Mouse (Mus musculus) layer of hippocampus, postnatal 14 days (tissue): ENCODE data around the gene Dusp5. TPM values are rescaled to one million over a fixed set of nuclear protein-coding genes. Genes with fewer than 3 reads are reported as not detected.

Experiments used
- DNase-seq, 2 experiments: peaks; one replicate each; pipeline ENCODE4 v3.0.0; 2021 to 2022; ENCODE audit warnings: low spot score in 2 of 2, mixed read lengths in 1 of 2
- total RNA-seq, 2 experiments: library from RNA; stranded (reverse); gene quantifications; 2 replicates each; pipeline ENCODE4 v1.2.3; 2021

Dusp5 gene
- total RNA-seq, 2 experiments from 2014 or later: 16.9 to 19.8 TPM

DNA sequence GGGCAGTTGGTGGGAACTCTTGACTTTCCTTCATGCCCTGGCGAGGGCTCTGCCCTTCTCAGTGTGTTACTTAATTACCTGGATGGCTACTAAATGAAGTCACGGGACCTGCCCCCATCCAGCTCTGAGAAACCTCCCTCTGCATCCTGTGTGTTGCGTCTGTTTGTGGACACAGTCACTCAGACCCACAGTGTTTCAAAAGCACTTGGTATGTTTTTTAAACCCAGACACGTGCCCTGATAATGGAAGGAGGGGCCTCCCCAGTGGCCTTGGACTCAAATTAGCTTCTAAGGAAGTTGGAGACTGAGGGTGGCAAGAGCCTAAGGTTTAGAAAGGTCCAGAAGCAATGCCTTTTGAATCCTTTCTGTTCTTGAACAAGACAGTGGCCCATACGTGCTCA lies 9.9 kb downstream of the Dusp5 start:
- DNase-seq: no peak

DNA sequence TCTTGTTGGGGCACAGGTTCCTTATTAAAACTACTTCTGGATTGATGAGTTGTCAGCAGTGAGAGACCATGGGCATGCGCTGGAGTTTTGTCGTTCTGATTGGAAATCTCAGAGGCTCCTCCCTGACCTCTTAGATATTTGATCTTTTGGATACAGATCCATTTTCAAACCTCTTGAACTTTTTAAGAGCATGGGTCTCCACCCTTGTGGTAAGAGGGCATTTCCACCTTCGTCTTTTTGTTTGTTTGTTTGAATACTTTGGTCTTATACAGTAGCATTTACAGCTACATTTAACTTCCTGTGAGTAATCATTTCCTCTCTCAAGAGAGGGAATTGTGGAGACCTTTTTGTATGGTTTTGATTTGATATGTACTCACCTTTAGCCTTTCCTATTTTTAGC lies 10.4 kb downstream of the Dusp5 start:
- no peak for DNase-seq

DNA sequence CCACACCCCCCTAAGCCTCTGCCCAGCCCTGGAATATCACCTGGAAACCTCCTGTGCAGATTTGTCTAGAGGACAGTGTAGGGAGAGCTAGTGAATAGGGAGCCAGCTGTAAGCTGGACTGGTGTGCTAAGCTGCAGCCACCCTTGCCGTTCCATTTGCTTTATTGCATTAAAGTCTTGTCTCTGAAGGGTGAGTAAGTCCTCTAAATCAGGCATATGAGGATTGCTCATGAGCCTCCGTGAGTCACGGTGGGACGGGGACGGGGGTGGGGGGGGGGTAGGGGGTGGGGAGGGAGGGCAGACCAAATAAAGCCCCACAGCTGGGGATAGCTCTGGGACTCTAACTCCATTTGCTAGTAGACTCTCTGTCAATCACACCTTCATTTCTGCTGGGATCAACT lies 14.7 kb downstream of the Dusp5 start:
- no peak for DNase-seq

DNA sequence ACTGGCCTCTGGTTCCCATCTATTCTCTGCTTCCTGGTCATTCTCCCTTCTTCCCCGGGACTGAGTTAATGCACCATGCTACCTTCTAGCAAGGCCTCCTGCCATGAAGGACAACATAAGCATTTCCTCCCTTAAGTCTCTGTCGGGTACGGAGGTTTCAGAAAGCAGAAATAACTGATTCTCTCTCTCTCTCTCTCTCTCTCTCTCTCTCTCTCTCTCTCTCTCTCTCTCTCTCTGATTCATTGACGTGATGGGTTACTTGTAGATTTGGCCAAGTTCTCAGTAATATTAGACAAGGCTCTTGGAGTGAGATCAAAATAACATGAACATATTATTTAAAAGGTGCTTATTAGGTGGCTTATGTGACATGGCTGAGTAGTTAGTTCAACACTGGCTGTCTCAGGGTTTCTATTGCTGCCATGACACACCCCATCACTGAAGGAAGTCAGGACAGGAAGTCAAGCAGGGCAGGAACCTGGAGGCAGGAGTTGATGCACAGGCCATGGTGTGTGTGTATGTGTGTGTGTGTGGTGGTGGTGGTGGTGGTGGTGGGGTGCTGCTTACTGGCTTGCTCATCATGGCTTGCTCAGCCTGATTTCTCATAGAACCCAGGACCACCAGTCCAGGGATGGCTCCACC lies 16.1 kb downstream of the Dusp5 start:
- no peak for DNase-seq

DNA sequence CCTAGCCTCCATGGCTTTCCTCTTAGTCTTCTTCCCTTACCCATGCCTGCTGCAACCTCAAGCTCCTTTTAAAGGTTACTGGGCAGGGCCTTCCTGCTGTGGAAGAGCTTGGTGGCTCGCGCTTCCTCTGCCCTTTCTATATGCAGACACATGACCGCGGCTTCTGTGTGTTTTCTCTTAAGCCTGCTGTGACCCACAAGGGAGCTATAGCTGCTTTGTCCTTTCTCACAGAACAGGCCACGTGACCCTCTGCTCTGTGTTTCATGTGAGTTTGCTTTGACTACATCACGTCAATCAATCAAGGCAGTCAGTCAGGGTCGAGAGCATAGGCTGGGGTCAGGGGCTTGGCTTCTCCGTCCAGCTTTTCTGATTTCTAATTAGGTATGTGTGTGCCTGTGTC lies 18.7 kb downstream of the Dusp5 start:
- no peak for DNase-seq

DNA sequence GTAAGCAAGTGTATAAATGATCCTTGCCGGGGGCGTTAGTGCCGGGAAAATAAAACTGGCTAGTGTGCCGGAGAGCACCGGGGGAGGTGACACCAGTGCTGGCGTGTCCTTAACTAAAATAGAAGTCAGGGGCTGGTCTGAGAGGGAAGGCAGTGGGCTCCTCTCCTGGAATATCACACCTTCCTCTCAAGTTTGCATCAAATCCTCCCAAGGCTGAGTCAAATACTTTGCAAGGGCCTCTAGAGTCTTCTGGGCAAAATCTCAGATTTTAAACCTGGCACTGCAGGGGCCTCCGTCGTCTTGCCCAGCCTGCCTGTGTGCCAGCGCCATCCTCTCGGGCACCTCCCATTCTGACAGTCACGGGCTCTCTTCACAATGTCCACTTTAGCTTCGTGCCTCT lies 22.1 kb downstream of the Dusp5 start:
- DNase-seq: no peak

DNA sequence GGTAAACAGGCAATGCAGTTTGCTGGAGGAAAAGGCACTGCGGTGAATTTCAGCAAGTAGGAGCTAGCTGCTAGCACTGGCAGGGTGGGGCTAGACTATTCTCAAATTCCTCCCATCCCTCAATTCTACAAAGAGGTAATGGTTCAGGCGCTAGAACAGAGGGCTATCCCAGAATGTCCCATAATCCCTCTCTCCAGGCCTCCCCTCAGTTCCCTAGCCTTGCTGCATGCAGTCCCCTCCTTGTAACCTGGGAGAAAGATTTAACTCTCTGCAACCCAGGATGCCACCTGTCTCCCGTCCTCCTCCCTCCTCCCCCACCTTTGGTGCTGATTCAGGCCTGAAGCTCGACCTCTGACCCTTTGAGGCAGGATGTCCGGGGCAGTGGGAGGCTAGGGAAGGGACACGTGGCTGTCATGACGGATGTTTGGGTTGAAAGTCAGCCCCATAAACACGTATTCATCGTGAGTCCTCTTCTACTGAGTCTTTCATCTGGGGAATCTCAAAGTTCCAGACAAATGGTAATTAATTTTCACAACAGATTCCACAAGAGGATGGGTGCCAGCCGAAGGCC lies 23.4 kb downstream of the Dusp5 start:
- DNase-seq: no peak

DNA sequence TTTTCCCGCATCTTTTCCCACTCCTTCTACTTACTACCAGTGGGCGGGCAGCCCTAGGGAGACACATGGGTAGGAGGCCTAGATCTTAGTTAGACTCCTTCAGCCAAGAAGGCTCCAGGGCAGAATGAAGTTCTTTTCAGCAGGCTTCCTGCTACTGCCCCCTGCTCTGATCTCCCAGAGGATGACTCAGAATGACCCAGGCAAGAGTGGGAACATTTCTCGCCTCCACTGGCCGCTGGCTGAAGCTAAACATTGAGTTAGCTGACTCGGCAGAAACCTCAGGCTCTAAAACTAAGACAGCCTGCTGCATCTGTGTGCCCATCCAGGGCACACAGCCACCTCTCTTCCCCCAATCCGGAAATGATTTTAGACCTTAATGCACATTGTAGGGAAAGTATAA lies 23.9 kb downstream of the Dusp5 start:
- no peak for DNase-seq

DNA sequence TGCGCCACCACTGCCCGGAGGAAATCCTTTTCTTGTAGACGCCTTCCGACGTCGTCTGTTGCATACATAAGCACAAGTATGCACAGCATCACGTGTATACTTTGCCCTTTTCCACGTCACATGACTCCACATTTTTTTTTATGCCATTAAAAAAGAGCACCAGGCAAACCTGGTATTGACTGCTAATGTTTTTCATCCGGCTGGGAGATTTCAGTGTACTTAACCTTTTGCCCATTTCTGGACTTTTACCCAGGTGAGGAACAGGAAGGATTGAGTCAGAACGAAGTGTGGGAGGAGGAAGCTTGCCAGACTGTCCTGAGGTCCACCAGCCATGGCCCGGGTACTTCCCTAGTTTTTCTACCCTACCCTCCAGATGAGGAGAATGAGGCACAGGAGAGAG lies 25.5 kb downstream of the Dusp5 start:
- DNase-seq: no peak

DNA sequence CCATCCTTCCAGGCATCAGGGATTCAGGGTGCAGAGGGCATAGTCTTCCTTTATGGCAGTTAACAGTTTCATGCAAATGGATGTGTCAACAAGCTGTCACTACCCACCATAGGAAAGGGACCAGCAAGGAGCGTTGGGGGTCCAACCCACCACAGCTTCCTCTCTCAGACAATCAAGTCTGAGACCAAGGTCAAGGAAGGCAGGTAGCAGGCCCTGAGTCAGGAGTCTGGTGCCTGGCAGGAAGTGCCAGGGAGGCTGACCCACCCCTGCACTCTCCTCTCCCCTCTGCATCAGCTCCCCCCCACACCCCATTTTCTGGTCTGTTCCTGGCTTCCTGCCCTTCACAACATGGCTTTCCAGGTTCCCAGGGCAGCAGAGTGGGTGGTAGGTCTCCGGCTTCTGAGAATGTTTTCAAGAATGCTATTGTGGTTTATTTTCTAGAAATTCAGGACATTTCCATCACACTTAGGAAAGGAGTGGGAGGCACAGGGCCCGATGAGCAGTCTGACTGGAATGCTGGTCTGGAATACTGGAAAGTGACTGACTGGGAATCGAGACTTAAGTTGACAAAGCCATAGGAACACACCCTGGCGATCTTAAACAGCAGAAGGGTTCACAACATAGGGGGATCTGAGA lies 26.2 kb downstream of the Dusp5 start:
- DNase-seq: no peak

DNA sequence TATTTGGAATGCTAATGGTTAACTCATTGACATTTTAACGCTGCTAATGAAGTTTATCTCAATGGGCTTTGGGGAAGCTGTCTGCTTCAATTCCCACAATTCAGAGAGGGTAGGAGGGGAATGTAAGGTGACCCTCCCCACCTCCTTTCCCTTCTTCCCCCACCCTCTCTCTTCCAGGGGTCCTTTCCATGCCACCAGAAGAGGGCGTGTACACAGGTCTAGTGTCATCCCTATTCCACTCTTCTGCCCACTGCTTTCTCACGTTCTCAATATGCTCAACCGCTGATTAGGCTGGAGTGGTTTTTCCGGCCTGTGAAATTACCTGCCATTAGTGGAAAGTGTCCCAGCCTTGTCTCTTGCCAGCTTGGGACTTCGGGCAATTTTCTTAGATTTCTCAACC lies 27.9 kb downstream of the Dusp5 start:
- no peak for DNase-seq

DNA sequence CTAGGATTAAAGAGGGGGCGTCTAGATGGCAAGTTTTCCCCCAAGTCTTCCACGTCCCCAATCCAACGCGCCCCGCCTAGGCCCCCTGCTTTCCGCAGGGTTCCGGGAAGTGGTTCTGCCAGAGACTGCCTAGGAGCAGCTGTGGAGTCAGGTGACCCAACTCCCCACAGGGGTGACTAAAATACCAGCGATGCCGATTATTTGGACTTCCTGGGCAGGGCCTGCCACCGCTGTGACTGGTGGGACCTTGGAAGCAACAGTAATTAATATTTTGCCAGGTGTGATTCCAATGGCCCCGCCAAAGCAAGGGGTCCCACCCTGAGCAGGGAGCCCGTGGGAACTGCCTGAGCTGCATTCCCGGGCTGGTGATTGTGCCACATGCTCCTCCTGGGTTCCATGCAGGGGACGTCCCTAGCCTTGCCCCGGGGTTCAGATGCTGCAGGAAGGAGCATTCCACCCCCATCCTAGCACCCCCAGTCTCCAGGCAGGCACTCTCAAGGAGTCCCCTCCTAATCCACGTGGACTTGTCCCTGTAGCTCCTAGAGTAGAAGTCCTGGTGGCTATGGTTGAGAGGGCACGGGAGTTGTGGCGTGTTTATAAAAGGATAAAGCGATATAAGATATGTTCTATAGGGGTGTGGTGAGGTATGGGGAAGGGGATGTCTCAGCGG lies 28.5 kb downstream of the Dusp5 start:
- DNase-seq: no peak

DNA sequence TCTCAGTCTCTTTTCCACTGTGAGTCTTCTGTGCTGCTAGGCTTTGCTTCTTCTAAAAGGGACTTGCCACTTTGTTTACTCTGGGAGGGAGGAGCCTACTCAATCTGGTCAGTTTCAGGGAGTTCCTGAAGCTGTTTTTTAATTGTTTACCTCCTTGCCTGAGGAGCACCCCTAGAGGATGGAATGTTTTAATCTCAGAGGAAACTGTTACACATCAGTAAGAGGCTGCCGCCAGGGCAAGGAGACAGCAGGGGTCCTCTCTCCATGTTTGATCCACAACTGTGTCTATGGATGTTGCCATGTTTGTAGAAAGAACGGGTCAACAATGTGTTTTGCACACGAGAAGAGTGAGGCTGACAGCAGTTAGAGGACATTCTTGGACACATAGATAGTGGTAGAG lies 31.5 kb downstream of the Dusp5 start:
- no peak for DNase-seq

DNA sequence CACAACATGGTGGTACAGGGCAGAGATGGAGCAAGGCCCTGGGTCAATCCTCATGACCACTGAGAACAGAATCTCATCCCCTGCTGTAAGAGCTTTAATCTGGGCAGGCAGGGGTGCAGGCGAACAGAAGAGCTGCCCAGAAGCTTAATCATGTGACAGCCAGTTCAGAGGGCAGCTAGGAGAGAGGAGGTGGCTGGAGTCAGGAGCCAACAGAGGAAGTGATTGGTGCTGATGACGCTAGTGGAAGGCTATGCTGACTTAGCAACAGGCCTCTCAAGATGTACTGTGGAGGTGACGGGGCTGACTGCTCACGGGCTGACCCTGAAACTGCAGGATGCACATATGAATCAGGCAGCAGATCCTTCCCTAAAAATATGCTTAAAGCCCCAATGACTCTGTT lies 35.3 kb downstream of the Dusp5 start:
- no peak for DNase-seq

DNA sequence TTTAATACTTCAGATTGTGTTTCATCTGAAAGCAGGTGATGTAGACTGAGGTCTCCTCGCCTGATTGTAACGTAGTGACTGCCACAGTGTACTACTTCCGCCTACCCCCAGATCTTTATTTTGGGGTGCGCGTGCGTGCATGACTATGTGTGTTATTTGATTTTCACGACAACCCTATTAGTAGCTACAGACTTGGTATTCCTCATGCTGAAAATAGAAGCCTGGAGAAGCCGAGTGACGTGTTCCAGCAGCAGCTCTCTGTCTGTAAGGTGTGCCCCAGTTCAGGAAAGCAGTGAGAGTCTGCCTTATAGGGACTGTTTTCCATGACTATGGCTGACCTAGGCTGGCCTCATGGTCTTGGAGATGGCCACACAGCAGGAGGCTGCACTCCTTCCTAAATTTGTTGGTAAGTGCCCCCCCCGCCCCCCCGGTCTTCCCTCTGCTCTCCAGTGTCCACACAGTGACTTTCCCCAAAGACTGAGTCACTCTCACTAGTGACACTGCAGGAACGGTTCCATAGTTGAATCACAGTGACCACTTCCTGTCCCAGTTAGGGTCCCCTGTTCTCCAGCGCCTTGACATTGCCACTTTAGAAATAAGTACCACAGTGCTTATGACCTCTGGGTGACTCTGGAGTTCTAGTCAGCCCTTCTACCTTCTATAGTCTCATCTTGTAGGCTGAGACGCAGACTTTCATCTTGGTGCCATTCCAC lies 36.8 kb downstream of the Dusp5 start:
- DNase-seq: no peak

DNA sequence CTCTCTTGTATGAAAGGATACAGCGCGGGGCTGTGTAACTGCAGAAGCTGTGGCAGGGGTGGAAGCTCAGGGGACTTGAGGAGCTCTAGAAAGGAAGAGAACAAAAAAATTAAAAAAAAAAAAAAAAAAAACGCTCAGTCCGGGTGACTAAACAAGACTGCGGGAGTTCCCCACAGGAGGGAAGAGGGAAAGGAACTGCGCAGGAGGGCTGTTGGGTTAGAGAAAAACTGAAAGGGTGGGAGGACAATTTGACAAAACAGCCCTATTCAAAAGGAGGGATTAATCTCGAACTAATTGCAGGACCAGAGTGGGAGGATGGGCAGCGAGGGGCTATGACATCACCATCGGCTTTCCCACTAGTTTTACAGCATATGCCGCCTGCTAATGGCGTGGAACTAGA lies 39.0 kb downstream of the Dusp5 start:
- DNase-seq: no peak

DNA sequence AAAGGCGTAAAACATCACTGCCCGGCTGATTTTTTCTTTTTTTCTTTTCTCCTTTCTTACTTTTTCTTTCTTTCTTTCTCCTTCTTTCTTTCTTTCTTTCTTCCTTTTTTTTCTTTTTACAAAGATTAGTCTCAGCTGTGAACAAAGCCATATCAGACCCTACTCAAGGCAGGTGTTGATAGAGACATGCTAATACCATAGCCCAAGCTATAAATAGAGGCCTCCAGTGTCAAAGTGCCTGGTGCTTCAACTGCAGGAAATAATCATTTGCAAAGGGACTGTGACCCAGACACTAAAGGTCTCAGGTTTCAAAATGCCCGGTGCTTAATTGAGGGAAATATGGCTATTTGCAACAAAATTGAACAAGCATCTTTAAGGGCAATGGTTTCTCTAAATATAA lies 39.6 kb downstream of the Dusp5 start:
- no peak for DNase-seq

DNA sequence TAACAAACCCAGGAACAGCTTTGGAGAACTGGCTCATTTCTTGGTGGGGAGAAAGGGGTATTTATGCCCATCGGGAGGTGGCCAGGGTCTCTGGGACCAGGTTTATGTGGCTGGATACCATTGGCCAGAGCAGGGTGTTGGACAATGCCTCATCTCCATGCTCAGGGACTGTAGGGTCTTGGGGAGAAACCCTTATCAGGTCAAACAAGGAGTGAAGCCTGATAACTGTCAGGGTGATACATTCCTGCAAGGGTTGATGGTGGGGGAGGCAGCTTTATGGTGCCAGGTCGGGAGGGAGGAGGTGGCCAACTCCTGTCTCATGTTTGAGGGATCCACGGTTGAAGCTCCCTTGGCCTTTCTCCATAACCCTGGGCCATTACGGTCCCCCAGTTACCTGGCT lies 42.1 kb downstream of the Dusp5 start:
- DNase-seq: no peak

DNA sequence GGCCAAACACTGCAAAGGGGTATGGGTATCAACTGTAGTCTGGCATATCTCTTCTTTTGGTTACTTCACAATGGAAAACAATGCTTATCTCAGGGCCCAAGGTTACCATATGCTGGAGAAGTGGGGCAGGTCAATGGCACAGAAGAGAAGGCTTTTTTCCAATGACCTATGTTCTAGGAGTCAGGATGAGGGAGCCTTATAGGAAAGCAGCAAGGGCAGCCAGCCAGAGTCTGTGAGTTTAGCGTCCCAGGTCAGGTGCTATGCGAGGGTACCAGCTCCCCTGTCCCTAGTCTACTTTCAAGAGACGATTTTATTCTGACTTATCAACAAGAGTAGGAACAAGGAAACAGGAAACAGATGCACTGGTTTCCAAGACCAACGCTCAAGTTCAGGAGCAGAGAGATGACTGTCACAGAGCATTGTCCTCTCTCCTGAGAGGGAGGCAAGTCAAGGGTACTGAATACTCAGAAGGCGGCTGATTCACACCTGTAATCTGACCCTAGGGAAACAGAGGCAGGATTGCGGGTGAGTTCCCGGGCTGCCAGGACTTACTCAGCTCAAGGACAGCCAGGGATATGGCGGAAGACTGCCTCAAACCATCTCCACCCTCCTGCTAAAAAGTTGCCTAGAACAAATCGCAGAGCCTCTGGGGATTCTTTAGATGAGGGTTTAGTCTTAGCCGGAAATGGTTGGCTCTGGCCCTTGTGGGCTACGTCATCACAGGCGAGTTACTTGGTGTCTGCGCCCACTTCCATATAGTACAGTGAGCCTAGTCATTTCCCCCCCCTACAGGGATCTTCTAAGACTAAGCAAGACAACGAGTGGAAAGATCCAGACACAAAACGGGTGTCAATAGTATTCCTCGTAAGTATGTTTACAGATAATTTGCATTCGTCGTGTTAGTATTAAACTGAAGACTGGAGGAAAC lies 42.9 kb downstream of the Dusp5 start:
- no peak for DNase-seq

DNA sequence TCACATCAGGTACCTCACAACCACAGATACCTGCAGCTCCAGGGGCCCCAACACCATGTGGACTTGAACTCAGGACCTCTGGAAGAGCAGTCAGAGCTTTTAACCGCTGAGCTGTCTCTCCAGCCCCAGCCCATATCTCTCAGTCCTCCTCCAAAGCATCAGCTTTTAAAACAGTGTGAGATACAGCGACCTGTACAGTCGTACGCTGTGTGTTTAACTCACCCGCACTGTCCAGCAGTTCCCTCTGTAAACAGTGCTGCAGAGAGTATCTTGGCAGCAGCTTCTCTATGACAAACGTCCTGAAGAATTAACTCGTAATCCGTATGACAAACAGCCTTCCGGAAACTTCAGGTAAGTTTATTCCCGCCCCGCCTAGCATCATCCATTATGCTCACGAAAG lies 43.7 kb downstream of the Dusp5 start:
- no peak for DNase-seq

DNA sequence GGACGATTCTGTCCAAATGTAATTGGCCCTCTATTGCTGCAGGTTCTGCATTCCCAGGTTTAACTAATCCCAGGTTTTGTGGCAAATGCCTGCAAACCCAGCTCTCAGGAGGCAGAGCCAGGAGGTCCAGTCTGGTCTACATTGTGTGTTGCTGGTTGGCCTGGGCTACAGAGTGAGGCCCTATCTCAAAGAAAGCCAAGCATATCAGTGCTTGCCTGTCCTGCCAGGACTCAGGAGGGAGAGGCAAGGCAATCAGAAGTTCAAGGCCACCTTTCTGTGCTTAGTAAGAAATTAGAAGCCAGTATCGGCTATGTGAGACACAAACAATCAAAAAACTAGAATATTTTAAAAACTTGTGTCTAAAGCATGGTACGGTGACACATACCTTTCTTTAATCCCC lies 44.2 kb downstream of the Dusp5 start:
- no peak for DNase-seq
